Mouse (Mus musculus) midbrain, embryonic 14.5 days (tissue): ENCODE measurements around the gene Slc44a2. TPM values are rescaled to one million over a fixed set of nuclear protein-coding genes. Genes with fewer than 3 reads are reported as not detected.
"Not testable (repeated sequence)": the region's sequence is repeated elsewhere in the genome, so short reads cannot be mapped to it uniquely, and the experiment has no call there.

Source experiments
- ATAC-seq: fragments of 200-750 bp; cut with Nextera tagmentation; 2 replicates; pipeline ENCODE4 v1.8.0; 2017; ENCODE audit warnings: moderate number of reproducible peaks, moderate library complexity; ENCODE audit not compliant: low FRiP score, low TSS enrichment
- DNase-seq: peaks from one replicate; pipeline ENCODE4 v3.0.0-alpha.2; 2015
- H3K27ac ChIP-seq: fragments of 300-500 bp; sonication (generic); replicated peaks from 2 replicates; pipeline ENCODE4 v1.5.1; 2014; ENCODE audit warnings: mild to moderate bottlenecking, low read depth, low read length, moderate library complexity
- H3K27me3 ChIP-seq: fragments of 300-500 bp; sonication (generic); 2 replicates; pipeline ENCODE4 v1.6.1; 2014; ENCODE audit warnings: low read length, control low read depth, mixed read lengths; ENCODE audit not compliant: control insufficient read depth, insufficient read depth
- H3K36me3 ChIP-seq: fragments of 300-500 bp; sonication (generic); 2 replicates; pipeline ENCODE4 v1.6.1; 2014; ENCODE audit warnings: low read length, control low read depth; ENCODE audit not compliant: control insufficient read depth, insufficient read depth
- H3K4me1 ChIP-seq: fragments of 300-500 bp; sonication (generic); 2 replicates; pipeline ENCODE4 v1.6.1; 2014; ENCODE audit warnings: mild to moderate bottlenecking, antibody characterized with exemption, low read length, control low read depth; ENCODE audit not compliant: control insufficient read depth, insufficient read depth
- H3K4me2 ChIP-seq: fragments of 300-500 bp; sonication (generic); 2 replicates; pipeline ENCODE4 v1.6.1; 2014; ENCODE audit warnings: mild to moderate bottlenecking, low read length, moderate library complexity
- H3K4me3 ChIP-seq: fragments of 300-500 bp; sonication (generic); replicated peaks from 2 replicates; pipeline ENCODE4 v1.5.1; 2014; ENCODE audit warnings: low read depth, low read length
- H3K9ac ChIP-seq: fragments of 300-500 bp; sonication (generic); replicated peaks from 2 replicates; pipeline ENCODE4 v1.6.1; 2014; ENCODE audit warnings: mild to moderate bottlenecking, low read length, moderate library complexity
- H3K9me3 ChIP-seq: fragments of 300-500 bp; sonication (generic); 2 replicates; pipeline ENCODE4 v1.6.1; 2016; ENCODE audit warnings: low read length, control low read depth, mixed read lengths; ENCODE audit not compliant: control insufficient read depth
- WGBS: fragments of 180-500 bp; shearing (Covaris S2); extraction: QIAGEN DNeasy Blood & Tissue Kit; methylation state at CpG from one replicate; pipeline ENCODE4 v1.1.7; 2014; 5-methylcytosine and 5-hydroxymethylcytosine counted together
- polyA plus RNA-seq: library from polyadenylated mRNA; unstranded; fragments of >200 nt; fragmentation: Nextera tagmentation; extraction: Ambion mirVana; gene quantifications from 2 replicates; pipeline ENCODE4 v1.2.1, GENCODE M21; 2014

Gene Slc44a2
- polyA plus RNA-seq, 1 experiment from 2014 or later = 67.4 TPM

GRCm38 (mm10) chr9:21322211-21322916 lies 1.9 kb downstream of the Slc44a2 start:
- no peak overlapping the region for H3K9ac ChIP-seq
- WGBS = 88% methylated on average over 19 of the region's 19 CpGs
- H3K9me3 ChIP-seq = no peaks in the 10 kb centered on the region
- H3K4me2 ChIP-seq = peak overlapping the region; percentile 93
- ATAC-seq (no peak), DNase-seq (no peak)
- H3K27me3 ChIP-seq = no peaks in the 10 kb centered on the region
- no peak overlapping the region for H3K27ac ChIP-seq
- H3K4me3 ChIP-seq = peak overlapping the region; percentile 77; the same call in 1 of the 2 replicates
- H3K36me3 ChIP-seq = no peaks in the 10 kb centered on the region
- peaks cover 11% of the 10 kb centered on the region for H3K4me1 ChIP-seq

- H3K36me3 ChIP-seq, H3K27ac ChIP-seq, H3K9me3 ChIP-seq, ATAC-seq, H3K27me3 ChIP-seq, H3K4me2 ChIP-seq, H3K9ac ChIP-seq, DNase-seq, H3K4me3 ChIP-seq: not testable (repeated sequence)
- 93% methylated on average over 8 of the region's 8 CpGs for WGBS
- H3K4me1 ChIP-seq = peaks cover 11% of the 10 kb centered on the region
Measured at GRCm38 (mm10) chr9:21322917-21323297, 2.4 kb downstream of the Slc44a2 start.

- no peaks in the 10 kb centered on the region for H3K9me3 ChIP-seq
- ATAC-seq = no peak
- WGBS = 97% methylated on average over 11 of the region's 11 CpGs
Measured at GRCm38 (mm10) chr9:21324269-21324668, 3.8 kb downstream of the Slc44a2 start.

GRCm38 (mm10) chr9:21327569-21327968 lies 7.1 kb downstream of the Slc44a2 start:
- H3K4me3 ChIP-seq = no peak overlapping the region
- H3K4me2 ChIP-seq = no peak overlapping the region
- no peaks in the 10 kb centered on the region for H3K9me3 ChIP-seq
- H3K36me3 ChIP-seq = no peaks in the 10 kb centered on the region
- DNase-seq (no peak), ATAC-seq (no peak)
- H3K27me3 ChIP-seq = no peaks in the 10 kb centered on the region
- H3K9ac ChIP-seq = no peak overlapping the region
- WGBS = 82% methylated on average over 3 of the region's 3 CpGs
- H3K4me1 ChIP-seq = no peaks in the 10 kb centered on the region
- H3K27ac ChIP-seq = no peak overlapping the region

More at GRCm38 (mm10) chr9:21324269-21324668, 3.8 kb downstream of the Slc44a2 start:
- Histone ChIP-seq H3K27ac (no peak overlapping the region), H3K4me1 (peaks cover 11% of the 10 kb centered on the region), H3K4me2 (no peak overlapping the region), H3K36me3 (no peaks in the 10 kb centered on the region), H3K4me3 (no peak overlapping the region), H3K27me3 (no peaks in the 10 kb centered on the region), H3K9ac (no peak overlapping the region)
- no peak for DNase-seq

GRCm38 (mm10) chr9:21328041-21328440 lies 7.5 kb downstream of the Slc44a2 start:
- Histone ChIP-seq H3K4me3 (no peak overlapping the region), H3K4me1 (no peaks in the 10 kb centered on the region), H3K9ac (no peak overlapping the region), H3K27me3 (no peaks in the 10 kb centered on the region), H3K36me3 (no peaks in the 10 kb centered on the region), H3K4me2 (no peak overlapping the region), H3K9me3 (no peaks in the 10 kb centered on the region), H3K27ac (no peak overlapping the region)
- no peak for DNase-seq
- no peak for ATAC-seq
- 86% methylated on average over 3 of the region's 3 CpGs for WGBS

GRCm38 (mm10) chr9:21329041-21329440 lies 8.5 kb downstream of the Slc44a2 start:
- H3K4me1 ChIP-seq = no peaks in the 10 kb centered on the region
- no peaks in the 10 kb centered on the region for H3K36me3 ChIP-seq
- WGBS = 86% methylated on average over 3 of the region's 5 CpGs
- DNase-seq = no peak
- no peak overlapping the region for H3K27ac ChIP-seq
- H3K4me3 ChIP-seq = no peak overlapping the region
- ATAC-seq = no peak
- H3K4me2 ChIP-seq = no peak overlapping the region
- no peaks in the 10 kb centered on the region for H3K9me3 ChIP-seq
- no peaks in the 10 kb centered on the region for H3K27me3 ChIP-seq
- H3K9ac ChIP-seq = no peak overlapping the region

GRCm38 (mm10) chr9:21329699-21330289 lies 9.3 kb downstream of the Slc44a2 start:
- Histone ChIP-seq H3K27me3 (no peaks in the 10 kb centered on the region), H3K27ac (no peak overlapping the region), H3K36me3 (no peaks in the 10 kb centered on the region), H3K9me3 (no peaks in the 10 kb centered on the region), H3K4me3 (no peak overlapping the region), H3K4me2 (no peak overlapping the region), H3K4me1 (no peaks in the 10 kb centered on the region), H3K9ac (no peak overlapping the region)
- no peak for DNase-seq
- 91% methylated on average over 10 of the region's 10 CpGs for WGBS
- no peak for ATAC-seq

- H3K9ac ChIP-seq = no peak overlapping the region
- 86% methylated on average over 12 of the region's 12 CpGs for WGBS
- no peak for DNase-seq
- no peak overlapping the region for H3K27ac ChIP-seq
- no peak overlapping the region for H3K4me2 ChIP-seq
- no peak overlapping the region for H3K4me3 ChIP-seq
- H3K9me3 ChIP-seq = no peaks in the 10 kb centered on the region
- ATAC-seq = no peak
- no peaks in the 10 kb centered on the region for H3K4me1 ChIP-seq
- H3K27me3 ChIP-seq = no peaks in the 10 kb centered on the region
- H3K36me3 ChIP-seq = no peaks in the 10 kb centered on the region
Measured at GRCm38 (mm10) chr9:21331365-21332140, 11.1 kb downstream of the Slc44a2 start.
